Mouse (Mus musculus): ENCODE data around the gene Fam210b. TPM values are rescaled to one million over a fixed set of nuclear protein-coding genes. Genes with fewer than 3 reads are reported as not detected.

Gene Fam210b
- total RNA-seq, 2 experiments from 2014 or later = 10.9 to 12.1 TPM

DNA sequence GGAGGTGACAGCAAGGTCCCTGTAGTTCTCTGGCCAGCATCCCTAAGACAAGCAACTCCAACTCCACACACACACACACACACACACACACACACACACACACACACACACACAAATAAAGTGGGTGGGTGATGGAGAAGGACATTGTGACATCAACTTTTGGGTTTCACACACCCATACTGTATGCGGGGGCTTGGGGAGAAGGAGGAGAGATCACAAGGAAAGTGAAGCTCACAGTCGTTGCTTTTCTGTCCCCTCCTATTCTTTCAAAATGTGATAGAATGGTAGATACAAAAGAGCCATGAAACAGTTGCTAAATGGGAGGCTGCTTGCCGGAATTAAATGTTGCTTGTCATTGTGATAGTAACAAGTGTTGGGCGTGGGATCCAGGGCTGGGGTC, 49.3 kb downstream of the Fam210b start:
- intact Hi-C loops (cut with DNase I) = no loop called here
- DNase-seq (ENCODE audit: low spot score in 2 of 2) = no peak

DNA sequence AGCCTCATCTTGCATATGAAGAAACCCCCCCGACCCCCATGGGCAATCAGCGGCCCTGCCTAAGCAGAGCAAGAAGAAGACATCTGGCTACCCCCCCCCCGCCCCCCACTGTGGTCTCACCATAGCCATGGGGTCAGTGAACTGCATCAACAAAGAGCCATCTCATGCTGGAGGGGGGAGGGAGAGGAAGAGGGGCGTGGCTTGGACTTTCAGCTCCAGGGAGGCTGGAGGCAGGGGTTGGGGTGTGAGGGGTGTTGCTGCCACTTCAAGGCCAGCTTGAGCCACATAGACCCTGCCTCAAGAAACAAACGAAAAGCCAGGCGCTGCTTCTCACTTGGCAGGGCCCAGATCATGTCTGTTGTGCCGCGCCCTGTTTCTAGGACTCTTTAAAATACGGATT, 50.6 kb downstream of the Fam210b start:
- intact Hi-C loops (cut with DNase I) = no loop called here
- no peak for DNase-seq (ENCODE audit: low spot score in 2 of 2)

DNA sequence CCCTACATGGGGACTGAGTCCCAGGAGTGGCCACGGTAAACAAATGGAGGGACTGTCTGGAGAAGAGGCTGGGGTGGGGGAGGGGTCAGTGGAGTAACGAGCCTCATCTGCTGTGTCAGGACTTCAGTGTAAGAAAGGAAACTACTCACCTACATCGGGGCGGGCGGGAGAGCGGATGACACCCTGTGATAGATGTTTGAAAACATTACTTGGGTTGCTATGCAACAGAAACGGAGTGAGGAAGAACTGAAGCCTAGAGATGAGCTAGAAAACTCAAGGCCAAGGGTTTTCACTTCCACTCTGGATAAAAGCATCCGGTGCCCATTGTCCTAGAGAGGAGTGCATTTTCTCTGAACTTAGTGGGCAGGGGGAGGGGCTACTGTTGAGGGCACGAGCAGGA, 54.5 kb downstream of the Fam210b start:
- intact Hi-C loops (cut with DNase I) = no loop called here
- no peak for DNase-seq (ENCODE audit: low spot score in 2 of 2)

GRCm38 (mm10) chr2:172401116-172401825, 55.9 kb downstream of the Fam210b start:
- intact Hi-C loops (cut with DNase I) = no loop called here
- no peak for DNase-seq (ENCODE audit: low spot score in 2 of 2)

GRCm38 (mm10) chr2:172404239-172404638, 58.9 kb downstream of the Fam210b start:
- intact Hi-C loops (cut with DNase I) = no loop called here
- no peak for DNase-seq (ENCODE audit: low spot score in 2 of 2)

DNA sequence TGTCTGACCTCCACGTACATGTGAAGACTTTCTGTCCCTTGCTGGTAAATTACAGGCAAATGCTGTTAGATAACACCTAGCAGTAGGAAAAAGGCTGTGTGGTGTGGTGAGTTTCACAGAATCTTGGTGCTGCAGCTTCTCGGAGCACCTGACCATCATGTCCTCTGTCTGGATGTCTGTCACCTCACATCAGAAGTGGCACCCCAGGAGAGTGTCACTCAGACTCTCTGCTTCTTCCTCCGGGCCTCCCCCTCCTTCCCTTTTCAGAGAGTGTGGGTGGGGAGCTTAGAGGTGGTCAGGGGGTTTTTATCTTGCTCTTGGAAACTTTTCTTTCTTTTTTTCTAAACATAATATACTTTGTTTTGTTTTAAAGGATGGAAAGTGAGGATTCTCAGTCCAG, 59.6 kb downstream of the Fam210b start:
- no peak for DNase-seq (ENCODE audit: low spot score in 2 of 2)
- intact Hi-C loops (cut with DNase I) = no loop called here

Other genes with a start within 250 kb of the Fam210b start
- under 1 TPM in 1 of 2 experiments, not detected in 1; 0.14 TPM for gene Mc3r, start 97.1 kb upstream of the Fam210b start, total RNA-seq (2021)
- gene Aurka, start 25.0 kb downstream of the Fam210b start, total RNA-seq (2021) = 1 to 10 TPM; 1.1 to 1.3 TPM
- gene Cstf1, start 25.1 kb downstream of the Fam210b start, total RNA-seq (2021) = 10 to 100 TPM; 21.3 to 22.5 TPM
- under 1 TPM; 0.39 to 0.52 TPM for gene Cass4, start 48.2 kb downstream of the Fam210b start, total RNA-seq (2021)
- 10 to 100 TPM; 71.8 to 83.1 TPM for gene Rtf2, start 95.0 kb downstream of the Fam210b start, total RNA-seq (2021)
- not detected for gene Gcnt7, start 113.0 kb downstream of the Fam210b start, total RNA-seq (2021)
- gene Fam209, start 127.0 kb downstream of the Fam210b start, total RNA-seq (2021) = not detected
- under 1 TPM in 1 of 2 experiments, not detected in 1; 0.36 TPM for gene Tfap2c, start 204.0 kb downstream of the Fam210b start, total RNA-seq (2021)